In genomic region chr8:114773461-114774414, GRCm38 (mm10) we compare ENCODE assay signal across 8 mouse cellular contexts.
DNase-seq lines count a peak whose midpoint lies in the region; ATAC-seq lines count a peak whose summit lies in the region.
"Had no signal": no experiment of that assay in that cellular context is flagged by ENCODE, and none has a peak within 500 bp of the region (broad histone marks: within the 10 kb centered on the region; RNA-seq: fewer than 3 reads in every experiment).

No protein-coding gene starts in this region.

- 27% methylated on average over 23 of the region's 23 CpGs for WGBS in intestine, embryonic 15.5 days
- 37% methylated on average over 23 of the region's 23 CpGs for WGBS in limb, embryonic 13.5 days
- 36% methylated on average over 23 of the region's 23 CpGs for WGBS in neural tube, embryonic 15.5 days

- H3K4me3 ChIP-seq in intestine, embryonic 15.5 days (replicated peaks): no peak overlapping the region
- no peak overlapping the region for H3K4me3 ChIP-seq in limb, embryonic 13.5 days
- H3K4me3 ChIP-seq in neural tube, embryonic 15.5 days (replicated peaks): no peak overlapping the region
- H3K4me3 ChIP-seq: left cerebral cortex, adult 2 months had no signal

- no peak overlapping the region for H3K9ac ChIP-seq in intestine, embryonic 15.5 days
- H3K9ac ChIP-seq in limb, embryonic 13.5 days: no peak overlapping the region
- no peak overlapping the region for H3K9ac ChIP-seq in neural tube, embryonic 15.5 days (replicated peaks)

- H3K27ac ChIP-seq in intestine, embryonic 15.5 days: peak overlapping the region; percentile 79
- no peak overlapping the region for H3K27ac ChIP-seq in limb, embryonic 13.5 days
- H3K27ac ChIP-seq in neural tube, embryonic 15.5 days (replicated peaks): peak overlapping the region; percentile 41; the same call in 1 of the 2 replicates
- H3K27ac ChIP-seq: left cerebral cortex, adult 2 months had no signal

- H3K36me3 ChIP-seq in intestine, embryonic 15.5 days: no peaks in the 10 kb centered on the region
- H3K36me3 ChIP-seq in limb, embryonic 13.5 days: no peaks in the 10 kb centered on the region
- H3K36me3 ChIP-seq in neural tube, embryonic 15.5 days: no peaks in the 10 kb centered on the region

- peaks cover 27% of the 10 kb centered on the region for H3K4me1 ChIP-seq in intestine, embryonic 15.5 days (replicated peaks)
- H3K4me1 ChIP-seq in limb, embryonic 13.5 days: peaks cover 30% of the 10 kb centered on the region
- peaks cover 38% of the 10 kb centered on the region for H3K4me1 ChIP-seq in neural tube, embryonic 15.5 days

- H3K9me3 ChIP-seq in intestine, embryonic 15.5 days: no peaks in the 10 kb centered on the region
- H3K9me3 ChIP-seq in limb, embryonic 13.5 days: no peaks in the 10 kb centered on the region
- no peaks in the 10 kb centered on the region for H3K9me3 ChIP-seq in neural tube, embryonic 15.5 days (replicated peaks)

- H3K27me3 ChIP-seq in intestine, embryonic 15.5 days (replicated peaks): no peaks in the 10 kb centered on the region
- peaks cover 33% of the 10 kb centered on the region for H3K27me3 ChIP-seq in limb, embryonic 13.5 days
- H3K27me3 ChIP-seq in neural tube, embryonic 15.5 days (replicated peaks): no peaks in the 10 kb centered on the region

- no peak overlapping the region; the same call in none of the 2 replicates for H3K4me2 ChIP-seq in intestine, embryonic 15.5 days (replicated peaks)
- H3K4me2 ChIP-seq in limb, embryonic 13.5 days (replicated peaks): peak overlapping the region; percentile 40
- H3K4me2 ChIP-seq in neural tube, embryonic 15.5 days: peak overlapping the region; percentile 17; the same call in 1 of the 2 replicates

- peak; percentile 59 for DNase-seq in adrenal gland, adult 8-10 months
- peak; percentile 88 for DNase-seq in cerebellum, adult 9-10 months
- DNase-seq in gastrocnemius, postnatal 25 days: peak; percentile 75
- DNase-seq in thymus, postnatal 0 days (ENCODE audit: low spot score): no peak

- ATAC-seq in intestine, embryonic 15.5 days: peak; percentile 48
- peak; percentile 60; the same call in 1 of the 2 replicates for ATAC-seq in limb, embryonic 13.5 days (ENCODE audit: low FRiP score, low read depth)
- ATAC-seq in neural tube, embryonic 15.5 days (ENCODE audit: low FRiP score): no peak; the same call in 1 of the 2 replicates
